Mouse (Mus musculus): ENCODE results near the gene Dapk1.

DNA sequence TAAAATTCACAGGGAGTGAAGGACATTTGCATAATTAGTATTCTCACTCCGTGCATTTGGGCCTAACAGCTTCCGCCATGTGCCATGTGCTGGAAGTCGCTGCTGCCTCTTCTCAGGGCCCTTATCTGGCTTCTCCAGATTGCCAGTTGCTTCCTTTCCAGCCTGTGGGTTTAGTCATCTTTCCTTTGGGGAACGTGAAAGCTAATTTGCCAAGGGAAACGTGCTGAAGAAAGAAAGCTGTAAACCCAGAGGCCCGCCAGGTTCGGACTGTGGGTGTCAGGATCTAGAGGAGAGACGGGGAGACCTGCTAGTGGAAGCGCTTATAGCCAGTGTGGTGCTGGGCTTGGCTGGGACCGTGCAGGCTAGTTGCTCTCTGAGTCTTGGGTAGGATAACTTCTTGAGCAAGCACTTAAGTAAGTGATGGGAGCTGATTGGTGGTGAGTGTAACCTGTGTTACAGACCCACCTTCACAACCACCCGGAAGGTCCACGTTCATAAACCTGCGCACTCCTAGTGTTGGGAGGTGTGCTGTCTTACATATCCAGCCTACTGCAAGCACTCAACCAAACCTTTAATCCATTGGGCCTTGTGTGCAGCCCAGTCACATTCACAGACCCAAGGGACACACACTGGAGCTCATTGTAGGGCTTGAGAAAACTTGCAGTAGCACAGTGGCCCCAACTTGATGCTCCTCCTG lies 141.8 kb downstream of the Dapk1 start:
- no peak for TF ChIP-seq CTCF (IDR thresholded peaks at IDR 0.05; ENCODE audit: low read depth)
- peak; percentile 91 for TF ChIP-seq EP300 (IDR thresholded peaks at IDR 0.05; ENCODE audit: low read depth)
